Mouse (Mus musculus): ENCODE results near the gene Olfr1246. TPM values are rescaled to one million over a fixed set of nuclear protein-coding genes. Genes with fewer than 3 reads are reported as not detected.
"Not testable (repeated sequence)": the region's sequence is repeated elsewhere in the genome, so short reads cannot be mapped to it uniquely, and the experiment has no call there.

Olfr1246 gene
- polyA plus RNA-seq (2015; fragmentation: Nextera tagmentation; extraction: Ambion mirVana) = not detected in 2 replicates

DNA sequence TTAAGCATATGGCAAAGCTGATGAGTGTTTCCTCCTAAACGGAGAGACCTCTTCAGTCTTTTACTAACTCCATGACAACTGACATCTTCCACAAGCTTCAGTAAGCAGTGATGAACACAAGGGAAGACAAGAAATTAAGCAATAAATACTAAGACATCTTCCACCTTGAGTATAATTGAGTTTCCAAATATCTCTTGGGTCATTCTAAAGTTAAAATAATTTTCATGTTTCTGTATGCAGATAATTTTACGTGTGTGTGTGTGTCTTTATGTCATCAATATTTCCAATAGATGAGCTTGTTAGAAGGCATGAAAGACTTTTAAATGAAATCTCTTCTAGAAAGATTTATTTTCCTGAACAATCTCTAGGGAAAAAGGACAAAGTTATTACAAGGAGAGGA, at the start of gene Olfr1246:
Olfr1246 (minus strand) TSS at position 101 of the 400 bp plus-strand sequence.
- H3K4me1 ChIP-seq = no peaks in the 10 kb centered on the region
- no peak within 1 kb of the TSS for H3K4me3 ChIP-seq
- H3K9ac ChIP-seq = no peak within 1 kb of the TSS
- no peak within 1 kb of the TSS for H3K27ac ChIP-seq
- no peaks in the 10 kb centered on the region for H3K9me3 ChIP-seq
- H3K36me3 ChIP-seq (replicated peaks) = no peaks in the 10 kb centered on the region
- WGBS = 83% methylated on average over 2 of the region's 2 CpGs
- no peak within 1 kb of the TSS for H3K4me2 ChIP-seq
- H3K27me3 ChIP-seq (replicated peaks) = no peaks in the 10 kb centered on the region
- no peak for ATAC-seq (replicated peaks)

- Histone ChIP-seq H3K27me3 (replicated peaks) (no peaks in the 10 kb centered on the region), H3K9ac (no peak within 1 kb of the TSS), H3K9me3 (no peaks in the 10 kb centered on the region), H3K27ac (no peak within 1 kb of the TSS), H3K4me3 (no peak within 1 kb of the TSS), H3K4me2 (no peak within 1 kb of the TSS), H3K36me3 (replicated peaks) (no peaks in the 10 kb centered on the region), H3K4me1 (no peaks in the 10 kb centered on the region)
- 95% methylated on average over 2 of the region's 2 CpGs for WGBS
- no peak for ATAC-seq (replicated peaks)
Measured at GRCm38 (mm10) chr2:89634883-89635282, 41.9 kb upstream of the Olfr1246 start, which contains the start of gene Olfr1249. Gene Olfr1249 (minus strand): TSS chr2:89634983.

GRCm38 (mm10) chr2:89618145-89618544, 25.2 kb upstream of the Olfr1246 start, which contains the start of gene Olfr1248:
Gene Olfr1248 (minus strand): TSS chr2:89618245.
- not testable (repeated sequence) for H3K9me3 ChIP-seq; H3K4me2 ChIP-seq; H3K9ac ChIP-seq; ATAC-seq (replicated peaks); H3K4me1 ChIP-seq; H3K27me3 ChIP-seq (replicated peaks); H3K27ac ChIP-seq; H3K36me3 ChIP-seq (replicated peaks); H3K4me3 ChIP-seq
- WGBS = 90% methylated on average over 1 of the region's 1 CpGs

- Histone ChIP-seq H3K9me3 (no peaks in the 10 kb centered on the region), H3K27ac (no peak within 1 kb of the TSS), H3K4me3 (no peak within 1 kb of the TSS), H3K4me2 (no peak within 1 kb of the TSS), H3K27me3 (replicated peaks) (no peaks in the 10 kb centered on the region), H3K36me3 (replicated peaks) (no peaks in the 10 kb centered on the region), H3K4me1 (no peaks in the 10 kb centered on the region), H3K9ac (no peak within 1 kb of the TSS)
- ATAC-seq (replicated peaks) = no peak
- WGBS = 92% methylated on average over 2 of the region's 2 CpGs
Measured at GRCm38 (mm10) chr2:89614030-89614429, 21.1 kb upstream of the Olfr1246 start, which contains the start of gene Olfr1247. Gene Olfr1247 (minus strand): TSS chr2:89614130.

- Histone ChIP-seq H3K27ac (no peak within 1 kb of the TSS), H3K27me3 (replicated peaks) (no peaks in the 10 kb centered on the region), H3K36me3 (replicated peaks) (no peaks in the 10 kb centered on the region), H3K4me3 (no peak within 1 kb of the TSS), H3K9me3 (no peaks in the 10 kb centered on the region), H3K9ac (no peak within 1 kb of the TSS), H3K4me2 (no peak within 1 kb of the TSS), H3K4me1 (no peaks in the 10 kb centered on the region)
- no peak for ATAC-seq (replicated peaks)
- WGBS = 88% methylated on average over 1 of the region's 1 CpGs
Measured at GRCm38 (mm10) chr2:89578347-89578746, 14.6 kb downstream of the Olfr1246 start, which contains the start of gene Olfr1245. Gene Olfr1245 (minus strand): TSS chr2:89578447.

DNA sequence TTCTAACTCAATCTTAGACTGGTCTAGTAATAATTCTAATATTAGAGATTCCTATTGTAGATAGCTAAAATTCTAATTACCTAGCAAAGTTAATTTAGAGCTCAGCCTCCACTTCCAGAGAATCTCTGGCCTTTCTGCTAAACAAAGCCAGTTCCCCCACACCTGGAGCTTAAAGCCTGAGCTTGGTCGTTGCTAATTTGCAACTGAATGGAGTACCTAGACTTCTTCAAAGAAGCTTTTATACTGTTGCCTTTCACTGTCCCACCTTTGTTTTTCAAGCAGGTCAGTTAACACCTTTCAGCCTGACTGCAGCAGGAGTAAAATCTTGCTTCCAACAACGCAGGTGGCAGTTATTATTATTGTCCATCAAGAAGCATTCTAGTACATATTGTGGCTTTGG, 30.3 kb downstream of the Olfr1246 start:
- WGBS = 55% methylated on average over 2 of the region's 2 CpGs

GRCm38 (mm10) chr2:89544516-89544915, 48.4 kb downstream of the Olfr1246 start:
- Histone ChIP-seq H3K36me3 (replicated peaks) (no peaks in the 10 kb centered on the region), H3K9me3 (no peaks in the 10 kb centered on the region), H3K27me3 (replicated peaks) (no peaks in the 10 kb centered on the region), H3K9ac (no peak overlapping the region), H3K4me2 (no peak overlapping the region), H3K4me1 (no peaks in the 10 kb centered on the region), H3K4me3 (no peak overlapping the region), H3K27ac (no peak overlapping the region)
- 49% methylated on average over 2 of the region's 2 CpGs for WGBS
- ATAC-seq (replicated peaks) = peak; percentile 27; the same call in 1 of the 2 replicates

More for the DNA sequence above, 30.3 kb downstream of the Olfr1246 start:
- not testable (repeated sequence) for H3K36me3 ChIP-seq (replicated peaks); H3K27ac ChIP-seq; H3K27me3 ChIP-seq (replicated peaks); H3K9me3 ChIP-seq; H3K4me2 ChIP-seq; H3K4me1 ChIP-seq; ATAC-seq (replicated peaks); H3K9ac ChIP-seq; H3K4me3 ChIP-seq

DNA sequence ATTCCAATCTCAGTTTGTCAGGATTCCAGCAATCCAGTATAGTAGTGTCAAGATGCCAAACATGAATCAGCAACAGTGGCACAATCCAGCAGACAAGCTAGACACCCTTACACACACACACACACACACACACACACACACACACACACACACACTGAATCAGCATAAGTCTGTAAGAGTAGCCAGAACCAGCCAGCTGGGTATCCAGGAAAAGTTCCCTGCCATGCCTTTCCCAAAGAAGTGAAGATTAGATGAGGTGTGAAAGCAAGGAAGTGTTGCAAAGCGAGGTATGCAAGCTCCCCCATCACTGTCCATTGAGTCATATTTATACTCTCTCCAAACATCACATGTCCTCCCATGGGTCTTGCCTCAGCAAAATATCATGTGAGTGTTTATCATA, 53.0 kb downstream of the Olfr1246 start:
- H3K9ac ChIP-seq = no peak overlapping the region
- no peak for ATAC-seq (replicated peaks)
- no peaks in the 10 kb centered on the region for H3K9me3 ChIP-seq
- H3K4me2 ChIP-seq = no peak overlapping the region
- WGBS = 63% methylated on average over 1 of the region's 1 CpGs
- H3K27me3 ChIP-seq (replicated peaks) = no peaks in the 10 kb centered on the region
- no peaks in the 10 kb centered on the region for H3K4me1 ChIP-seq
- no peak overlapping the region for H3K27ac ChIP-seq
- H3K36me3 ChIP-seq (replicated peaks) = no peaks in the 10 kb centered on the region
- H3K4me3 ChIP-seq = no peak overlapping the region

Other genes with a start within 250 kb of the Olfr1246 start
- gene Olfr1234, start 228.3 kb downstream of the Olfr1246 start, polyA plus RNA-seq (2015; fragmentation: Nextera tagmentation; extraction: Ambion mirVana) = not detected in 2 replicates
- not detected in 2 replicates for gene Olfr1238, start 183.5 kb downstream of the Olfr1246 start, polyA plus RNA-seq (2015; fragmentation: Nextera tagmentation; extraction: Ambion mirVana)
- not detected in 2 replicates for gene Olfr1239, start 172.8 kb downstream of the Olfr1246 start, polyA plus RNA-seq (2015; fragmentation: Nextera tagmentation; extraction: Ambion mirVana)
- not detected in 2 replicates for gene Olfr1240, start 150.2 kb downstream of the Olfr1246 start, polyA plus RNA-seq (2015; fragmentation: Nextera tagmentation; extraction: Ambion mirVana)
- gene Olfr1241, start 106.0 kb downstream of the Olfr1246 start, polyA plus RNA-seq (2015; fragmentation: Nextera tagmentation; extraction: Ambion mirVana) = not detected in 2 replicates
- not detected in 2 replicates for gene Olfr1242, start 94.8 kb downstream of the Olfr1246 start, polyA plus RNA-seq (2015; fragmentation: Nextera tagmentation; extraction: Ambion mirVana)
- not detected in 2 replicates for gene Olfr1243, start 61.7 kb downstream of the Olfr1246 start, polyA plus RNA-seq (2015; fragmentation: Nextera tagmentation; extraction: Ambion mirVana)
- gene Olfr1245, start 14.7 kb downstream of the Olfr1246 start, polyA plus RNA-seq (2015; fragmentation: Nextera tagmentation; extraction: Ambion mirVana) = not detected in 2 replicates
- gene Olfr1247, start 21.0 kb upstream of the Olfr1246 start, polyA plus RNA-seq (2015; fragmentation: Nextera tagmentation; extraction: Ambion mirVana) = not detected in 2 replicates
- not detected in 2 replicates for gene Olfr1248, start 25.1 kb upstream of the Olfr1246 start, polyA plus RNA-seq (2015; fragmentation: Nextera tagmentation; extraction: Ambion mirVana)
- gene Olfr1249, start 41.8 kb upstream of the Olfr1246 start, polyA plus RNA-seq (2015; fragmentation: Nextera tagmentation; extraction: Ambion mirVana) = not detected in 2 replicates
- gene Olfr1250, start 68.3 kb upstream of the Olfr1246 start, polyA plus RNA-seq (2015; fragmentation: Nextera tagmentation; extraction: Ambion mirVana) = not detected in 2 replicates
- not detected in 2 replicates for gene Olfr1251, start 78.8 kb upstream of the Olfr1246 start, polyA plus RNA-seq (2015; fragmentation: Nextera tagmentation; extraction: Ambion mirVana)
- gene Olfr1252, start 131.9 kb upstream of the Olfr1246 start, polyA plus RNA-seq (2015; fragmentation: Nextera tagmentation; extraction: Ambion mirVana) = not detected in 2 replicates
- not detected in 2 replicates for gene Olfr1253, start 163.9 kb upstream of the Olfr1246 start, polyA plus RNA-seq (2015; fragmentation: Nextera tagmentation; extraction: Ambion mirVana)
- not detected in 2 replicates for gene Olfr1254, start 200.5 kb upstream of the Olfr1246 start, polyA plus RNA-seq (2015; fragmentation: Nextera tagmentation; extraction: Ambion mirVana)
- not detected in 2 replicates for gene Olfr1255, start 218.9 kb upstream of the Olfr1246 start, polyA plus RNA-seq (2015; fragmentation: Nextera tagmentation; extraction: Ambion mirVana)
- gene Olfr1256, start 248.4 kb upstream of the Olfr1246 start, polyA plus RNA-seq (2015; fragmentation: Nextera tagmentation; extraction: Ambion mirVana) = not detected in 2 replicates